Mouse (Mus musculus) R1 (cell line): ENCODE measurements around the gene Slc17a4.

Experiments used
- DNase-seq: peaks from one replicate; pipeline ENCODE4 v3.0.0-alpha.2; 2018; ENCODE audit warnings: low read depth, low spot score

The Slc17a4 gene

DNA sequence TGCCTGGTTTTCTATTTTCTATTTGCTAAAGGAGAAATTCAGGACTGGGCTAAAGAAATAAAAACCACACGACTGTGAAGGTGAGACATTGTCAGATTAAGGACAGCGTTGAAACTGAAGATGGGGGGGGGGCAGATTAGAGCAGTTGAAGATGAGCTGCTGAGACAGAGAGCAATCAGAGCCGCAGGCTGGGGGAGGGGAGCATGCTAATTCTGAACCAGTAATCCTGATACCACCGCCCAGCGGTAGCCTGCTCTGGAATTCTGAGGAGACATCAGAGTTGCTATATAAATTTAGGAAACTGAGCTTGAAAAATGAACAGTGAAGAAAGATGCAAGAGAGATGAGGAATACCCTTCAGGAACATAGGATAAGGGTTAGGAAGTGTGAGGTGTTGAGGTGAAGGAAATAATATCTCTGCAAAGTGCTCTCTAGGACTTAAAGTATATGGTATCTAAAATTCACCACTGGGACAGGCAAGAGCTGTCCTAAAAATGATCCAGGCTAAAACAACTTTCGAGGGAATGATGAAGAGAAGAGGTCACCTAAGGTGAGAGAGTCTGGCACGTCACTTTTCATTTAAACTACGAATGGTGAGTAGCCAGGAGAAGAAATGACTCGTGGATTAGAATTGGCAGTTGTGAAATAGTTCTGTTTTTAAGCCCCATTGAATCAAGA lies 22.1 kb downstream of the Slc17a4 start:
- no peak for DNase-seq

DNA sequence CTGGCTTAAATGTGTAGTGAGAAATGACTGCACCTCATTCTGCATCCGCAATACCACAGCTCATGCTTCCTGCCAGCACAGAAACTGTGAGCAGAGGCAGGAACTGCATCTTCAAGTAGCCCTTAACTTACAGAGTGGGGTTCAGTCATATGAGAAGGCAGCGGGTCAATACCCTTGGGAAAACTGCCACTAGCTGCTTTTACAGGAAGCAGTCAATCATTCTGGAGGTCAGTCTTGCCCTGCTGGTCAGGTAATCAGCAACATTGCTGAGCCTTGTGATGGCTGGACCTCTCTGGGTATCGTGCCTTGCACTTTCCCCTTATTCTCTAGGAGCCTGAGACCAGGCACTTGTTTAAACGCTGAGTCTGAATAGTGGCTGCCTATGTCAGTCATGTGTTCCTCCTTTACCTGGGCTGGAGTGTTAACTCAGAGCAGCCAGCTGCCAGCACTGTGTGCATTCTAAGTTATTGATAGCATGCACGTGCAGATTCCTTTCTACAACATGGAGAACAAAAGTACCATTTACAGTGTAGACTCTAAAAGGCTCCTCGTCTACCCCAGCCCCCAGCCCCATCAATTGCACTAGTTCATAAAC lies 25.7 kb downstream of the Slc17a4 start:
- DNase-seq = no peak

DNA sequence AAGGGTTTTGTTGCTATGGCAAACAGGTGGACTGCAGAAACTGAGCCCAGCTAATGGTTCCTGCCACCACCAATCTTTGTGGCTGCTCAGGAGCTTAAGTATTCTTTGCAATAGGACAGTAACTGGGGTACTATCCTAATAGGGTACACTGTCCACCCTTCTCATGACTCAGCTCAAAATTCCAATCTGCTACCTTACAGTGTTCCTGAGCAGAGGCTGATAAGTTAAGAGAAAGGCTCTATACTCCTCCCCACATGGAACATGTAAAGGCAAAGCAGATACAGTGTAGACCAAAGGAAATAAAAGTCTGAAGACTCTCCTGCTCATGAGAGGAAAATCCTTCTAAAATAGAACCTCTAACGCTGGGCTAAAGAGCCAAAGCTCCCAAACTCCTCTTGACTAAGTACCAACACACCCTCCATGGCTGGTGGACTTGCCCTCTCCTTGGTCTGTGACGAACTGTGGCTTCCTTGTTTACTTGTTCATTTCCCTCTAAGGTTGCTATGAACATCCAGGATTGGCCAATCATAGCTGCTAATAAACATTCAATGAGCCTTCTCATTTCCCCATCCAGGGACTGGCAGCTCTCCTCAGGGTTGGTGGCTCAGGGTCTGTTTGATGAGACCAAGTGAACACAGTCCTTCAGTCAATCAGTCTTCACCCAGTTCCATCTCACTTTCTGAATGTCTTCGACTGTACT lies 27.6 kb downstream of the Slc17a4 start:
- DNase-seq = no peak

DNA sequence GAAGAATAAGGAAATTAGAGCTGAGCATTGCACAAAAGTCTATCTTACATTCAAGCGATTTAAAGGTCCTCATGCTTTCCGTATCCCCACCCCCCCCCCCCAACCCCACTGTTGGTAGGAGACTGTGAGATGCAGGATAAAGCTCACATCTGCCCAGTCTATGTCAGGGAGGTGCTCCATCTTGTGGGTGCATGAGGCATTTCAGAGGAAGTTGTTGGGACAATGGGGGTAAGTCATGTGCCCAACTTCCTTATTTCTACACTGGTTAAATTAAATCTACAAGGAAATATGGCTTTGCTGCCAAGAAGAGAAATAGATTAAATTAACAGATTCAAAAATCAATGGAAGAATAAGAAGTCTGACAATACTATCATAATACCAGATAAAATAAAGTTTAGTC lies 29.3 kb downstream of the Slc17a4 start:
- DNase-seq = peak; percentile 64

DNA sequence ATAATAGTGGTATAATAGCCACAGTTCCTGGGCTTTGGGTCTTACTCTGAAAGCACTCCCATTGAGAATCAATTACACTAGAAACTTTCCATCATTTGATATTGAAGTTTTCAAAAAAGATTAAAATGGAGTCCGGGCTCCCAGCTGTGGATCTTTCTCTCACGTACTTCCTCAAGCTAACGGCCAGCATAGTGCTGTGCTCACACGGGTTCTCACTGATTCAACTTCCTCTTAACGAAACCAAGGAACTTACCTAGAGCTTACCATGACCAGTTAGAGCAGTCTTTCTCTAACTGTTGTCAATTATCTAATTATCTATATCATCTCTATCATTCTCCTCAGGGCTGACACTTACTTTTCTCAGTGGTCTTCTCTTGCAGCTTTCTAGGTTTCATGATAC lies 35.2 kb downstream of the Slc17a4 start:
- DNase-seq = no peak

DNA sequence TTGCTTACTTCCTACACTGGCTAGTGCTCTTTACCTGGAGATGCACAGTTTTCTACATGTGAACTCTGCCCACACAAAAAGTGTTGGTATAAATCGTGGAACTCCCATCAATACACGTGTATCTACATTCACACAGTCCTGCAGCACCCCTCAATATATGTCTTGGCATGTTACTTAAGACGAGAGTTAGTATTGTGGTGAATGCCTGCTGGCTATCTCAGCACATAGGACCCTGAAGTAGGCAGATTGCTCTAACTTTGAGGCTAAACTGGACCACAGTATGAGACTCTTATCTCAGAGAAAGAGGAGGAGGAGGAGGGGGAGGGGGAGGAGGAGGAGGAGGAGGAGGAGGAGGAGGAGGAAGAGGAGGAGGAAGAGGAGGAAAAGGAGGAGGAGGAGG lies 35.7 kb downstream of the Slc17a4 start:
- DNase-seq = no peak

DNA sequence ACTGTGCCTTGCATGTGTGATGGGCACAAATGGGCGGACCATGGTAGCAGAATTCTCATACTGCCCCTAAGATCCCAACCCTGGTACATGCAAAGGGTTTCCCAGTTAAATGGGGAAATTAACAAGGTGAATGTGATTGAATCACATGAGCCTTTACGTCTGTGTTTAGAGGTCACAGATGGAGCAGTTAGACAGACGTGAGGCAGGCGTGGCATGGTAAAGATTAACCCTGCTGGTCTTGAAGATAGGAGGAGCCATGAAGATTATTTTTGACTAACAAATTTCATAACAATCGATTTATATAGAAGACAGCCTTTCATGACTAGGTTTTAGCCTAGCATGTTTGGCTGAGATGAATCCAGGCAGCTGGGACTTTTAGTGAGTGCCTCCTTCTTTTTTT lies 41.7 kb downstream of the Slc17a4 start:
- DNase-seq = no peak

DNA sequence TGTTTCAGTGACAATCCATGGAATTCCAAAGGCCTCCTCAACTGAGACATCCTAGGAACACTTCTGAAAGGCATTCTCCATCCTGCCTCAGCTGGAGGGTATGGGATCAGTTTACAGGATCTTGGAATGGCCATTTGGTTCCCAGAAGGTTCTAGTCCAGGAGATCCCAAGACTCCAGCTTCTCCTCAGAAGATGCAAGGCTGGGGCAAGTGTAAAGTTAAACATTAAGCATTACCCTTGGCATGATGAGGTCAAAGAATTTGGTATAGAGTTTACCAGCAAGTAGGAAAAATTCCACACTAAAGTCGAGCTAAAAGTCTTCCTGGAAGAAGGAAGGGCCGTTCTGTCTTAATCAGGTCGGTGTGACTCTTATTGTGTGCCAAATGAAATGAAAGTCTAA lies 44.8 kb downstream of the Slc17a4 start:
- no peak for DNase-seq

DNA sequence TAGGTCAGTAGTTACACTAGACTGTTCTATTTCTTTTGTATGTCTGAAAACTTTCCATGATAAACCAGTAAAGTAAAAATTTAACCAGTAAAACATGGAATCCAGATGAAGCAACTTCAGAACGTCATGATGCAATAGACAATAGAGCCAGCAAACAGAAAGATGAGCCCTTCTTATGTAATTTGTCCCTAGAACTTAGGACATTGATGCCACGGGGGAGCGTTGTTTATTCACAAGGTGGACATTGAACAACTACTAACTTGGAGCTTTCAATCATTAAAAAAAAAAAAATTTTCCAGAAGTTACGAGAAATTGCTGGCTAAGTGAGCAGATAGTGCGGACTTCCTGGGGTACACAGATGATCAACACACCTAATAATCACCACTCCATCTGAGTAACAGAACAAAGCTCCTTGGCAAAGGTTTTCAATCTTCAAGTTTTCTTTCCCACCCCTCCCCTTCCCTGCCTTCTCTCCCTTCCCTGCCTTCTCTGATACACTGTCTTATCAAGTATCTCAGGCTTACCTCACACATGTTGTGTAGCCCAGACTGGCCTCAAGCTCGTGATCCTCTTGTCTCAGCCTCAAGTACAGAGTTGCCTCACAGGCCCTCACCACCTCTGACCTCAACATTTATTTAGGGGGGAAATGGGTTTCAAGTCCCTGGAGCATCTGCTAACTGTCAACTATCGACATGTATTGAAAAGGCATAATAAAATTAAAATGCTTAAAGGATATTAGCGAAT lies 45.8 kb downstream of the Slc17a4 start:
- DNase-seq = no peak

DNA sequence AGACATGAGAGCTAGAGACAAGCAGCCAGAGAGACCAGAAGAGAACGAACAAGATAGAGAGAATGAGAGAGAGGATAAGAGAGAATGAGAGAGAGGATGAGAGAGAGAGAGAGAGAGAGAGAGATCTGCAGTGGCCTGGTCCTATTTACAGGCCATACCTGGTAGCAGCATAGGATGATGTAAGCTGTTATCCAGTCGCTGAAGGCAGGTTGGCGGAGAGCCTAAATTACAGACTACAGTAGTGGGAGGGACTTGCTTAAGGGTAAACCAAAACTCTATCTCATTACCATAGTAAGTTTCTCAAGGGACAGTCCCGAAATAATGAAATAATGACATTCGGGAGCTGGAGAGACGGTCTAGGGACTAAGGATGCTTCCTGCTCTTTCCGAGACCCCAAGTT lies 47.4 kb downstream of the Slc17a4 start, which contains the start of gene Slc17a1:
Slc17a1 (plus strand) TSS at position 346 of the 400 bp plus-strand sequence.
- DNase-seq = no peak

DNA sequence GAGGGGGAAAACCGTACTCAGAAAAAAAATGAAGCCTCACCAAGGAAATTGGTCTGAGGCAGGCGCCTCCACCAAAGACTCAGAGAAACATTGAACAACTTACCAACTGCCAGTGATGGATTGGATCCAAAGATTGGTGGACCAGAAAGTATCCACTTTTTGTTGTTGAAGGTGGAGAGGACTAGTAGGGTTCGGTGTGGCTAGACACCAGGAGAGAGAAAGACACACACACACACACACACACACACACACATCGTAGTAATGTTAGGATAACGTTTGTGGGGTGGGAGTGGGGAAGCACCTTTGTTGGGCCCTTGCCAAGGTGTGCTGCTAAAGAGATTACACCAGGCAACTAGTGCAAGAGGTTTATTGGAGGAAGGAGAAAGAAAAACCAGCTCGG lies 47.8 kb downstream of the Slc17a4 start:
- no peak for DNase-seq

DNA sequence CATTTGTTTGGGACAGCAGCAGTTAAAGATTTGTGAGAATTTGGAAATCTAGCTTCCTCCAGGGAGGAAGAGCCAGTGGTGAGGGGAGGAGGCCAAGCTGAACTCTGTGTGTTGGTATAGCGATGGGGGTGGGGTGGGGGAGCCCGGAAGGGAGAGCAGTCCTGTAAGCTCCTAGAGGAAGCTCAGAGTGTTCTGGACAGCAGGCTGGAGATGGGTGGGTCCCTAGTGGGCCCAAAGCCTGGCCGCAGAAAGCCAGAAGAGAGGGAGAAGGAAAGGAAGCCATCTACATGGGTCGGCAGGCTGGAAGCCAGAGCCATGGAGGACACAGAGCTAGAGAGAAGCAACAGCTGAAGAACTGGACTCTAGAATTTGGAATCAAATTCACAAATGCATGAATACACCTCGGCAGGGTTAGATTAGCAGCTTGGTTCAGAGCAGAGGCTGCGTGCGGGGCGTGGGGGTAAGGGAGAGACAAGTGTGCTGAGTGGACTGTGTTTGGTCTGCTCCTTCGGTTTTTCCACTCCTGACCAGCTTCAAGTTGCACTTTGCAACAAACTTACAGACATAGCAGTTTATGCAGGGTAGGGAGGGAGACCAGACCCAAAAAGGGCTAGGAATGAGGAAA lies 48.6 kb downstream of the Slc17a4 start:
- DNase-seq = peak; percentile 4

DNA sequence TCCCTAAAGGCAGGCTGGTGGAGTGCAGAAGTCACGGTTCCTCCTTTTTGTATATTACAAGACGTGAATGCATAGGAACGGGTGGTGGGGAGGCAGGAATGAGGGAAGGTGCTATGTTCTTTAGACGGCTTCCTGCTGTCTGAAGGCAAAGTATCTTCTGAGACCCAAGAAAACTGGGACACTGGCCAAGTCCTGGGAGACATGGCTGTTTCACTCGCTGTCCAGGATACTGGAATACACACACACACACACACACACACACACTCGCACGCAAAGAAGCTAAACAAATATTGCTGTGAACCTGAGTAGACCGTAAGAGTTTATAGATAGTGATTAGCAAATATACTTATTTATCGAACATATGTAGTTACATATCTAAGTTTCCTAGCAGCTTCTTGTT lies 50.1 kb downstream of the Slc17a4 start:
- no peak for DNase-seq

DNA sequence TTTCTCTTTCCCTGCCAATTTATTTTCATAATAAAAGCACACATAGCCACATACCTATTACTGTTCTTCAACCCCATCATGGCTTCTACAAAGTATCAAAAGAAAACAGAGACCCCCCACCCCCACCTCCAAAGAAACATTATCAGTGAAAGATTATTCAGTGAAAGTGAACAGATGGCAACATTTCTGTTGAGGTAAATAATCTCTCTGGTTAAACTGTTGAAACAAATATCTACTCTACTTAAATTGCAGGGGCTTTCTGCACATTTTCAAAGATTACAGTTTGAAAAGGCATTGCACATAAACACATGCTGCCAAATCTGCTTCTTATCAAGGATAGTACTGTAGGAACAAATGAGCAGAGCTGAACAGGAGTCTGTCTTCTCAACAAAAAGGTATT lies 53.0 kb downstream of the Slc17a4 start:
- DNase-seq = no peak

DNA sequence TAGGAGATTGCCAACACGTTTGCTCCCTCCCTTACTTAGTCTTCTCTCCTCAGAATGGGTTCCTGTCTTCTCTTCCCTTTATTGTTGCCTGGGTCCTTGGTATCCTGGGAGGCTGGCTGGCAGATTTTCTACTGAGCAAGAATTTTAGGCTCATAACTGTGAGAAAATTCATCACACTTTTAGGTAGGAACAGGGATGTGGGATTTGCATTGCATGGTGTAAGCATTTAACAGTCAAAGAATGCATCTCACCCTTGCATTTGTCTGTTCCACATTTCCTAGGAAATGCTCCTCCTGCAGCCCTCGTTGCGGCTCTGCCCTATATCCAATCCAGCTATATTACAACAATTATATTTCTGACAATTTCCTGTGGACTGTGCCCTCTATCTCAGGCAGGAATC lies 58.4 kb downstream of the Slc17a4 start:
- no peak for DNase-seq

DNA sequence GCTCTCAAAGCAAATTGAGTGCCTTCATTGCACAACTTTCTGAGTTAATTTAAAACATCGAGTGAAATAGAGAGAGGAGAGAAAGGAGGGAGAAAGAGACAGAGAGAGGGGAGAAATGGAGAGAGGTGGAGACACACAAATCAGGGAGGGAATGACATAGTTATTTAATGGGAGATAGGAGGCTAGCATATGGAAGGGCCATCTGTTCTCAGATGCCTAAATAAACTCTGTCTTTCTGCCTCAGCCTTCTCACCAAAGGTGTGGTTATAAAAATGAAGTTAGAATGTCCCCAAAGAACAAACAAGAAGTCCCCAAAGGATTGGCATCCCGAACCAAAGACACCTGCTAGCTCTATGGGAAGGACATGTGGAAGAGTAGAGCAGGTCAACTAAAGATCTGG lies 65.5 kb downstream of the Slc17a4 start:
- no peak for DNase-seq
